Mouse (Mus musculus) splenic B cell, adult 2 months (primary cell): ENCODE results near the gene Tmem208.

Experiments
- DNase-seq: peaks from one replicate; pipeline ENCODE4 v3.0.0-alpha.2; 2011; ENCODE audit warnings: low read depth, low spot score
- H3K27me3 ChIP-seq: 2 replicates; pipeline ENCODE4 v1.6.1; 2012; ENCODE audit warnings: mild to moderate bottlenecking, low read length, moderate library complexity, mixed read lengths; ENCODE audit not compliant: control insufficient read depth, poor library complexity, insufficient read depth, severe bottlenecking
- H3K36me3 ChIP-seq: 2 replicates; pipeline ENCODE4 v1.6.1; 2012; ENCODE audit warnings: mild to moderate bottlenecking, low read length, moderate library complexity, mixed read lengths; ENCODE audit not compliant: control insufficient read depth, poor library complexity, insufficient read depth, severe bottlenecking

Gene Tmem208

DNA sequence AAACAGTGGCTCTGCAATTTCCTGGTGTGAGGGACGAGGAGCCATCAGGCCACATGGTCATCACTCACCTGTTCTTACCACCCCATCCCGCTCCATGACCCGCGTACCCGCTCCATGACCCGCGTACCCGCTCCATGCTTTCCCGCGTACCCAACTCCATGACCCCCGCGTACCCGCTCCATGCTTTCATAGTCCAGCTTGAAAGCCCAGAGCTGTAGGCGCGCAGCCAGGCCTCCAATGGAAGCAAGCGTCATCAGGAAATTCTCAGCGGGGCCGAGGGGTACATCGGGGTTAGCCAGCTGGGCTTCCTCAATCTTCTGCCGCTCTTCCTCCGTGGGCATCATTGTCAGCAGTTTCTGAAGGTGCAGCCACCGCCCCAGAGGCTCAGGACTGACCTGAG lies 5.3 kb downstream of the Tmem208 start:
- H3K36me3 ChIP-seq, result peaks cover 14% of the 10 kb centered on the region
- no peak for DNase-seq
- H3K27me3 ChIP-seq, result no peaks in the 10 kb centered on the region

DNA sequence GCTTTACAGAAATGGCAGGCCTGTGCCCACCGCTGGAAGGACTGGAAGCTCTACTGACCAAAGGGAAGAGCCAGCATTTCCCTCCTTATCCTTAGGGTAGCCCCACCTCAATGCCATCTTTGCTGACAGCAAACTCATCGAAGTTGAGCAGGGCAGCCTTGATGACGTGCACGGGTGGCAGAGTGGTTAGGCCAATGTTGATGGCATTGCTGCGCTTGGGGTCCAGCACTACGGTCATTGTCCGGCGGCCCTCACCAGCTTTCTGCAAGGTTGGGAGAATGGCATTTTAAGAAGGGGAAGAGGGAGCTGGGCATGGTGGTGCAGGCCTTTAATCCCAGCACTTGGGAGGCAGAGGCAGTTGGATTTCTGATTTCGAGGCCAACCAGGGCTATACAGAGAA lies 5.8 kb downstream of the Tmem208 start:
- DNase-seq, result no peak
- H3K36me3 ChIP-seq, result peaks cover 14% of the 10 kb centered on the region
- no peaks in the 10 kb centered on the region for H3K27me3 ChIP-seq

DNA sequence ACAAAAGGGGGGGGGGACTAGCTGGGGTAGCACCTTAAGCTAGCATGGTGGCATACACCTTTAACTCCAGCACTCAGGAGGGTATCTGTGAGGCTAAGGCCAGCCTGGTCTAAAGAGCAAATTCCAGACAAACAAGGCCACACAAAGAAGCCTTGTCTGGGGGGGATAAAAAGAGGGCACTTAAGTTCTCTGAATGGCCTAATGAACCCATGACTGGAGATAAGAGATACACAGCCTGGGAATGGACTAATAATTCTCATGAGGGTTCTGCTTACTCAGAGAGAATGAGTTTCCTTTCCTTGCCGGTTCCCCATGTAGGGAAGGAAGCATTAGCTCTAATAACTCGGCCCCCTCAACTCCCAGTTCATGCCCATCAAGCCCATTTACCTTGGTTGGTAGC lies 6.4 kb downstream of the Tmem208 start:
- H3K27me3 ChIP-seq, result no peaks in the 10 kb centered on the region
- peaks cover 18% of the 10 kb centered on the region for H3K36me3 ChIP-seq
- no peak for DNase-seq

DNA sequence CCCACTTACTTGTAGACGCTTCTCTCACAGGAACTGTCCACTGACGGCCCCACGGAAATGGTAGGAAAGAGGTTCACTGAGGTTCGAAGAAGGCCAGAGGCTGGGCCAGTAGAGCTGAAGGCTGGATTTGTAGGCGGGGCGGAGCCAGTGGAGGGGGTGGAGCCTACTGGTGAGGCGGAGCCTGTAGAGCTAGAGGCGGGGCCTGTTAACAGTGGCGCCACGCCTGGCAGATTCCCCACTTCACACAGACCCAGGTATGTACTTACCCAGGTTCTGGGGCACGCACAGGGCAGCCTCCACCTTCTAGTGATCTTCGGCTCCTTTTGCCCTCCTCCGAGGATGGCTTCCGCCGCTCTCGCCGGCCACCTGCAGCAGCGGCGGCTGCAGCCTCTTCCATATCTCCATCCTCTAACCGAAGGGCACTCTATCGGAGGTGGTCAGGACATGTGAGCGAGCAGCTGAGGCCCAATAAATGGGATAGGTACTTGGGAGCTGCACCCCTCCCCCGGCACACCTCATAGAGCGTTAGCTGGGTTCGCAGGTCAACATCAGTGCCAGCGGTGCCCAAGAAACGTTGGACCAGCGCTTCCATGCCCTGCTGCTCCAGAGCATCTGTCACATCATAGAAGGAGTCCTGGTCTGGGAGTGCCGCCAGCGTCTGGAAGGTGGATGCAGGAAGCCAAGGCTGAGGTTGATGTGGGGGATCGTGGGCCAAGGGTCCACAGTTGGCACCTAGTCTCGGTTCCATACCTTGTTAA lies 10.4 kb downstream of the Tmem208 start:
- DNase-seq, result no peak
- Histone ChIP-seq H3K36me3 (peaks cover 13% of the 10 kb centered on the region), H3K27me3 (no peaks in the 10 kb centered on the region)

DNA sequence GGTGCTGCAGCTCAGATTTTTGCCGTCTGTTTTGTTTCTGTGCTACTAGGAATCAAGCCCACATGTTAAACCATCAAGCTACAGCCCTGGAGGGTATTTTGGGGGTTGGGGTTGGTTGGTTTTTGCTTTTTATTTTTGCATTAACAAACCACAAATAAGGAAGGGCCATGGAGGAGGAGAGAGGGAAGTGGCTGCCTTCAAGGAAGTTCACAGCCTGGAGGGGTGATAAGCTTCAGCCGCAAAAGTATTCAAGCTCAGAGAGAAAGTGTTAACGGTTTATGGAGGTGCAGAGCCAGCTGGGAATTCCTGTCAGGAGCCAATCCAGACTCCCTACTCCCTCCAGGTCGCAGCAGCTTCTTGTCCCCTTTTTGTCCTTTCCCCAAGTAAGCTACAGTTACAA lies 12.8 kb downstream of the Tmem208 start:
- H3K36me3 ChIP-seq, result peaks cover 9% of the 10 kb centered on the region
- H3K27me3 ChIP-seq, result no peaks in the 10 kb centered on the region
- DNase-seq, result no peak

DNA sequence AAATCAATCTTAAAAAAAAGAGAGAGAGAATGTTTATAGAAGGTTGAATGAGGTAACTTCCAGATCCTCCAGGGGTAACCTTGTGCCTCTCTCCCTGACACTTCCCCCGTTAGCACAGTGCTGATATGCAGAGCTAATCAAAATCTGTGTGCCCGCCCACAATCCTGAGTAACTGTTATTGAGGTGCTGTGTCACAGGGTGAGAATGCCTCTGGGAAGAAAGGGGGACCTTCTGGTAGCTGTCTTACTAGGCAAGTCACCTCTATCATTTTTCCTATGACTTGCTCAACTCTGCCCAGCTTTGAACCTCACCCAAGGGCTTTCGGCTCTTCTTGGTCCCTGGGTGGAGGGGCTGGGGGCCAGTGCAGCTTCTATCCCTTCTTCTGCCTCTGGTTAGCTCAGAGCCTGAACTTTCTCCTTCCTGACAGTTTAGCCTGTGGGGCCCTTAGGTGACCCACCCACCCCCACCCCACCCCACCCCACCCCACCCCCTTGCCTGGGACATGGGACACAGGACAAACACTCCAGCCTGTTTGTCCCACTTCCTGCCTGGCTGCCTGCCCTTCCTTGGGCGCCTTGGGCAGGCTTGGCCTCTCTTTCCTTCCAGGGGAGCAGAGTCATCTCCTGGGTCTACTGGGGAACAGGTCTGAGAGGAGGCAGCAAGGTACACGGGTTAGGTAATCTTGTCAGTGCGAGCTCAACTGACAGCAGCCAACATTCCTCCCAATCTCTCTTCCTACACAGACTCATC lies 13.9 kb downstream of the Tmem208 start:
- H3K36me3 ChIP-seq, result peaks cover 7% of the 10 kb centered on the region; the same call in 1 of the 2 replicates
- H3K27me3 ChIP-seq, result no peaks in the 10 kb centered on the region
- no peak for DNase-seq

DNA sequence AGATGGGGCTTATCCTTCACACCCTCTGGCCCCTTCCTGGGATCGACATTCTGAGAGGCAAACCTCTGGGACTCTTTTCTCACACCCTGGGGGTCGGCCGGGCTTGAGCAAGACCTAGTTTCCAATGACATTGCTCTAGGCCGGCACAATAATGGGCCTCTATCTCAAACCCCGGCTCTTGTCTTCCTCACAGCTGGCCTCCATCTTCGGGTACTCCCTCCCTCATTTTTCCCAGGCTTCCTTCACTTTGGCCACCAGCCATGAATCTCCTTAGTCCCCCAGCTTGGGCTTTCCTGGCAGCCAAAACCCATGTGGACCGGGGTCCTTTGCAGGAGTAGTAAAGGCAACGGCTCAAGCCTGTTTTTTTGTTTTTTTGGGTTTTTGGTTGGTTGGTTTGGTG lies 15.2 kb downstream of the Tmem208 start:
- no peak for DNase-seq
- Histone ChIP-seq H3K27me3 (no peaks in the 10 kb centered on the region), H3K36me3 (peaks cover 5% of the 10 kb centered on the region; the same call in 1 of the 2 replicates)

DNA sequence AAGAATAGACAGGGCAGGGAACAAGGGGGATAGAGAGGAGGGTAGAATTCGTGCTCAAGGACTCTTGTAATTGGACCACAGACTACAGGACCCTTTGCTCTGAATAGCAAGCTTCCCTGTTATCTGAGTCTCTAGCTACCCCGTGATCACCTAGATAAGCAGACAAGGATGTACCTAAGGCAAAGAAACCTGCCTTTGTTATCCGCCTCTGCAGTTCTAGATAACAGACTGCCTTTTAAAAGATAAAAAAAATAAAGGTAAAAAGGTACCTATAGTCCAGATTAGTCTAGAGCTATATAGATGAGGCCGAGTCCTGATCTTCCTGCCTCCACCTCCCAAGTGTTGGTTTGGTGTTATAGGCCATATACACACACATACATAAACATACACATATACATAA lies 16.6 kb downstream of the Tmem208 start:
- Histone ChIP-seq H3K36me3 (no peaks in the 10 kb centered on the region), H3K27me3 (no peaks in the 10 kb centered on the region)
- DNase-seq, result no peak

DNA sequence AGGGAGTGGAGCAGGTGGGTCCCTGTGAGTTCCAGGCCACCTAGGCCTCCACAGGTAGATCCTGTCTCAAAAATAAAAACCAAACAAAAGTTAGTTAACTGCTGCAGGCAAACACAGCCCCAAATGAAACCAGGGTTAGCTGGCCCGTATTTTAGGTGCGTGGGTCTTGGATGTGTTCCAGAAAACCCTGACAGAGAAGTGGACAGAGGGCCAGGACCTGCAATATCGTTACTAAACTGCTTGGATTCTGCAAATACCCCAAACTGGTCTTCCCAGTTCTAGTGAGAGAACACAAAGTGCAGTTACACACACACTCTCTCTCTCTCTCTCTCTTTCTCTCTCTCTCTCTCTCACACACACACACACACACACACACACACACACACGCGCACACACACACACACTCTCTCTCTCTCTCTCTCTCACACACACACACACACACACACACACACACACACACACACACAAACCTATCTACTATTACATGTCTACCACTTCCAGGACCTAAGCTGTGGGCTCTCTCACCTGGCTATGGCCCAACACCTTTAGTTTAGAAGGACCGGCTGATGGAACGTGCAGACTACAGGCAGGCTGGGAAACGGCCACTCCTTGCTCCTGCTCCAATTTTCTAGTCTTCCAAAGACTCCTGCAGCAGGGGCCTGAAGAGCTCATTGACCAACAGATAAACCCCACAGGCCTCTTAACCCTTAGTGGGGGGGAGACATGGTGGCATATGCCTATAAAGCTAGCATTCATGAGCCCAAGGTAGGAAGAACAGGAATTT lies 17.8 kb downstream of the Tmem208 start:
- H3K27me3 ChIP-seq, result no peaks in the 10 kb centered on the region
- H3K36me3 ChIP-seq, result no peaks in the 10 kb centered on the region
- DNase-seq, result no peak

DNA sequence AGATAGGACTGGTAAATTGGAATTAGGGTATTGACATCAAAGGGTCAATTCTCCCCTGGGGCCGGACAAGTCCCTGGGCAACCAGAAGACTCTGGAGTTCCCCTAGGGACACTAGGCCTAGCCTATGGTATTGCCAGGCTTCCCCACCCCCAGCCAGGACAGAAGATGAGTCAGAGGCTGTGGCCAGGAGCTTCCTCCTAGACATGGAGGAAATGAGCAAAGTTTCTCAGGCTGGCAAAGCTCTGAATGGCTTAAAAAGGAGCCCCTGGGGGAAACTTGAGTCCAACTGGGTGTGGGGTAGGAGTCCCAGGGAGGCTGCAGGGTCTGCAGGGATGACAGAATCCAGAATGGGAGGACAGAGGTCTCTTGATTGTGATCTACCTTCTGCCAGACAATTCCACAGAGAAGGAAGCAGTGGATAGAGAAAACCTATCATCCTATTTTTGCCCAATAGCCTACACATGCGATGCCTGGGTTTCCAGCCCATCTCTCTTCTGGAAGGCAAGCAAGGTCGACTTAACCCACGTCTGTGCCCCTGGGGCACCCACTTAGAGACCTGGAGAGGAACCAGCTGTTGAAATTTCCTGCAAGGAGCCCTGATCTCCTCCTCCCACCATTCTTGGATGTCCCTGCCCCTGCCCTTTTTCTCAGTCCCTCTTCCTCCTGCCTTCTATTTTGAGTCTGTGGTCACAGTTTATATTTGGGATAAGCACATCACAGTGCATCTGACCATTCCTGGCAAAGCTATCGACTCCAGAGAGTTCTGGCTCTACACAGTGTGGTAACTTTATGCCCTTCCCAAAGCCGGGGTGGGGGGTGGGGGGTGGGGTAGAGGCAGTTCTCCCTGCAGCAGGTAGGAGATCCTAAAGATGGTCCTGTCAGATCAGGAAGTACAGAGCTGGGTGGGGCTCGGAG lies 19.2 kb downstream of the Tmem208 start:
- H3K27me3 ChIP-seq, result no peaks in the 10 kb centered on the region
- H3K36me3 ChIP-seq, result no peaks in the 10 kb centered on the region
- DNase-seq, result no peak

DNA sequence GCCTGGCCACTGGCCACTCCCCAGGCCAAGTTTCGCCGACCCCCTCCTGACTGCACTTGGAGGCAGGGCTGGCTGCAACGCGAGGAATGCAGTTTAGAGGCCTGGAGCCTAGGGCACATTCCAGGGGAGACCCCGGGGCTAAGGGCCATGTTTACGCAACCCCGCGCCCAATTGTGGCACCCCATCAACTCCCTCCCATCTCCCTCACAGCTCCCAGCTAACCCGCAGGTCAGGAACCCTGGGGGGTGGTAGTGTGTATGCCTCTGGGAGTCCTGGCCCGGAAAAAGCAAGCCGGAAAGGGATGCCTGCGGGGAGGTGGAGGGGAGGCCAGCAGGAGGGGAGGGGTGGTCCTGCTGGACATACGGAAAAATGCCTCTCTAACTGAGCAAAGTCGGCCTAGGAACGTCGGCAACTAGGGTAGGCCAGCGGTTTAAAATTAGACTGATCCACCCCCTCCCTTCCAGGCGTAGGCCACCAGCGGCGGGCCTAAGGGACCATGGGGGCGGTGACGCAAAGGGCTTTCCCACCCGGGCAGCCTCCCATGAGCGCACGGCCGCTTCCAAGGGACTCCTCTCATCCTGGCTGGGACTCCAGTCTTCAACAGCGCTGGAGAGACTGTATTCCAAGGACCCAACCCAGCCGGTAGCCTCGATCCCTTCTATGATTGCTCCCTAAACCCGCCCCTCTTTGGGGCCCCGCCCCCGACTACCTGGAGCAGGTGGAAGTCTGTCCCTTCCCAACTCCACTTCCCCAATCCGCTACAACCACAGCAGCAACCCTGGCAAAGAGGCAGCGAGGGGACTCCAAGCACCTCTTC lies 20.7 kb downstream of the Tmem208 start:
- H3K27me3 ChIP-seq, result no peaks in the 10 kb centered on the region
- H3K36me3 ChIP-seq, result no peaks in the 10 kb centered on the region
- peak; percentile 20 for DNase-seq

DNA sequence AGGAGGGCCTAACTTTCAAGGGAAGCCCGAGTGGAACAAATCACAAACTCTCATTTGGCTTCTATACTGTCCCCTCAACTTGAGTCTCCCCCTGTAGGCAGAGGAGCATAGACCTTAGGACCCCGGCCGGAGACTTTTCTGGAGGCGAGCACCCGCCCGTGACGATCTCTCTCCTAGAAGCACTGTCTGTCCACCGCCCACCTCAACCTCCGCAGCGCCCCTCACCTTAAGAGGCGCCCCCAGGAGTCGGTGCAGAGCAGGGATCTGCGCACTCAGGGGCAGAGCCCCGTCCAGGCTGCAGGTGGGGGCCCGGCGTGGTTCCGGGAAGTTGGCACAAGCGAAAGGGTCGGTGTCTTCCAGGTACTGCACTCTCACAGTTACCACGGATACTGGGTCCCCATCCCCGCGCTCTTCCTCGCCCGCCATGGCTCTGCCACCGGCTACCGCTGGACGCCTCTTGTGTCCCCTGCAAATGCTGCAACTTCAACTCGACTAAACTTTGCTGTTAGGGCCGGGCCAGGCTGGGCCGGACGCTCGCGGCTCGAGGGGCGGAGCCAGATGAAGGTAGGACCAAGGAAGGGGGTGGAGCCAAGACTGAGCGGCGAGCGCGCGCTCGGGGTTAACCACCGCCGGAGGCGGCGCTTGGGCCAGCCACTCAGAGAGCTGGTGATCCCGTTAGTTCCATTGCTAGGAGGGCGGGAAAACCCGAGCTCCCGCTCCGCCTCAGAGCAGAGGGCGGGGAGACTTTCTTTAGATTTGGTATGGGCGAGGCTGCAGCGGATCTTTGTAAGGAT lies 21.5 kb downstream of the Tmem208 start, which contains the start of gene Fhod1:
Fhod1 (minus strand) TSS at position 526 of the 794 bp plus-strand sequence.
- peak; percentile 92 for DNase-seq
- Histone ChIP-seq H3K27me3 (no peaks in the 10 kb centered on the region), H3K36me3 (no peaks in the 10 kb centered on the region)
